Mouse (Mus musculus) 3T3-L1 (cell line): ENCODE results near the gene Maco1.
"Not testable (repeated sequence)": the region's sequence is repeated elsewhere in the genome, so short reads cannot be mapped to it uniquely, and the experiment has no call there.

Source experiments
- DNase-seq: peaks from one replicate; pipeline ENCODE4 v3.0.0-alpha.2; 2015; ENCODE audit warnings: low read depth, low spot score

Maco1 gene

GRCm38 (mm10) chr4:134813406-134814228 lies 39.5 kb downstream of the Maco1 start:
- DNase-seq: no peak

- DNase-seq: peak; percentile 90
These were observed 48.4 kb downstream of the Maco1 start for GRCm38 (mm10) chr4:134804765-134805164.

- no peak for DNase-seq
These were observed 50.4 kb downstream of the Maco1 start for GRCm38 (mm10) chr4:134802765-134803164.

- DNase-seq: no peak
These were observed 51.0 kb downstream of the Maco1 start for GRCm38 (mm10) chr4:134802155-134802554.

GRCm38 (mm10) chr4:134800693-134801092 lies 52.5 kb downstream of the Maco1 start:
- DNase-seq: no peak

GRCm38 (mm10) chr4:134800098-134800497 lies 53.0 kb downstream of the Maco1 start:
- no peak for DNase-seq

- DNase-seq: peak; percentile 84
These were observed 53.9 kb downstream of the Maco1 start for GRCm38 (mm10) chr4:134799272-134799671.

GRCm38 (mm10) chr4:134798861-134799260 lies 54.3 kb downstream of the Maco1 start:
- peak; percentile 25 for DNase-seq

GRCm38 (mm10) chr4:134797621-134798020 lies 55.5 kb downstream of the Maco1 start:
- no peak for DNase-seq

GRCm38 (mm10) chr4:134796581-134797361 lies 56.4 kb downstream of the Maco1 start:
- peak; percentile 42 for DNase-seq

GRCm38 (mm10) chr4:134795819-134796485 lies 57.2 kb downstream of the Maco1 start:
- DNase-seq: no peak

- not testable (repeated sequence) for DNase-seq
These were observed 58.2 kb downstream of the Maco1 start for GRCm38 (mm10) chr4:134794959-134795358.

GRCm38 (mm10) chr4:134793213-134793956 lies 59.8 kb downstream of the Maco1 start:
- DNase-seq: peak; percentile 85

GRCm38 (mm10) chr4:134791731-134792130 lies 61.4 kb downstream of the Maco1 start:
- no peak for DNase-seq

GRCm38 (mm10) chr4:134786946-134787345 lies 66.2 kb downstream of the Maco1 start:
- no peak for DNase-seq

- peak; percentile 63 for DNase-seq
These were observed 68.4 kb downstream of the Maco1 start for GRCm38 (mm10) chr4:134784701-134785100.

- DNase-seq: peak; percentile 29
These were observed 73.8 kb downstream of the Maco1 start for GRCm38 (mm10) chr4:134779136-134779934.

- DNase-seq: peak; percentile 84
These were observed 76.9 kb downstream of the Maco1 start for GRCm38 (mm10) chr4:134776246-134776645.

- no peak for DNase-seq
These were observed 77.8 kb downstream of the Maco1 start for GRCm38 (mm10) chr4:134775234-134775944.

- no peak for DNase-seq
These were observed 79.0 kb downstream of the Maco1 start for GRCm38 (mm10) chr4:134774126-134774525.
